Mouse (Mus musculus) spleen, embryonic (tissue): ENCODE data around the gene Vps11.
"Not testable (repeated sequence)": the region's sequence is repeated elsewhere in the genome, so short reads cannot be mapped to it uniquely, and the experiment has no call there.

ENCODE experiments used
- CTCF ChIA-PET: fragments of 350-600 bp; sonication (Branson Sonifier 250); formaldehyde crosslinking; loops from one replicate; lab custom pipeline; 2022; lab: Charles Lee

Vps11 gene

GRCm38 (mm10) chr9:44318076-44318825 lies 43.2 kb downstream of the Vps11 start:
- CTCF ChIA-PET = interaction anchor here (0.5 kb wide), 1 partner anchor 176 kb away, joined by 11 read pairs; no protein-coding TSS in a partner anchor

DNA sequence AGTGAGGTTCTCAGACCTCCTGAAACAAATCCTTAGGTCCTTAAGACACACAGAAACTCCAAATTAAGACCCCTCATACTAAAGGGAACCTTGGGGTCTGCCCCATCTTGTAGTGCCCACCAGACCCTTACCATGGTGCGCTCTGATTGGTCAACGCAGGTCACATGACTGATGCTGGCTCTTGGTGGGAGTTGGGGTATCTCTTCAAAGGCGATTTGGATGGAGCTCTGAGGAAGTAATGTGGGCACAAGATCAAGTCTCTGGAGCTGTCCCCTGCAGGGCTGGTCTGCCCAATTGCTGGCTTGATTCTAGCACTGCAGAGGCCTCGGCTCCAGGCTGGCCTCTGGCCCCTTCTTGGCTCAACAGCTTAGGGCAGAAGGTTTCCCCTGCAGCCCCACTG lies 44.0 kb downstream of the Vps11 start:
- CTCF ChIA-PET = interaction anchor here (0.7 kb wide), 1 partner anchor 50 kb away, joined by 4 read pairs; no protein-coding TSS in a partner anchor

- CTCF ChIA-PET = no interaction called here
These were observed 46.6 kb downstream of the Vps11 start for GRCm38 (mm10) chr9:44314910-44315309.

GRCm38 (mm10) chr9:44314257-44314547 lies 47.3 kb downstream of the Vps11 start:
- CTCF ChIA-PET = no interaction called here

DNA sequence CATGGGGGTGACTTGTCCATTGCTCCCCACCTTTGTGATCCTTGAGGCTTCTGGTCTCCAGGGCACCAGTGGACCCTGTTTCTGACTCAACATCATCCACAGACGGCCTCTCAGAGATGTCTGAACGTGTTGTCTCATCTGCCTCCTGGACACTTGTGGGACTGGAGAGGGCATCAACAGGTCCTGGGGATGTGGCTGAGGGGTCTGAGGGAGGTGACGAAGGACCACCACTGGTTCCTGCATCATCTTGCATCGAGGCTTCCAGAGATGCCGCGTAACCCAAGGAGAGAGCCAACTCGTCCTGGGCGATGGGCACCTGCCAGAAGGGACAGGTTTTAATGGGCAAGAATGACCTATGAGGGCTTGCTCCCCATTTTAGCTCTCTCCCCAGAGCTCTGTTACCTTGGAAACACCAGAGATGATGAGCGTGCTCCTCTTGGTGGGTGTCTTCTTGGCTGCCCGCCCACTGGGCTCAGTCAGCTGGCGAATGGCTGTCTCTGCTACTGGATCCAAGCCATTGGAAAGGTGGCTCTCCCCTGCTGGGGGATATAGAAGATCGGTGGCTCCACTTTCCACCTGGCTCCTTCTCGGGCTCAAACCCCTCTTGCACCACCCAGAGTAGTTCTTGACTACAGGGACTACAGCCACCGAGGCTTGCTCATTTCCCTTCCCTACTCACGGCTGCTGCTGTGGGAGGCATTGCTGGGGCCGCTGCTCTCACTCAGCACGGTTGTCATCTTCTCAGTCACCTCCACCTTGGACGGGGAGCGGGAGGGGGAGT lies 47.8 kb downstream of the Vps11 start:
- CTCF ChIA-PET = no interaction called here

GRCm38 (mm10) chr9:44311136-44312134 lies 50.0 kb downstream of the Vps11 start:
- CTCF ChIA-PET = no interaction called here

DNA sequence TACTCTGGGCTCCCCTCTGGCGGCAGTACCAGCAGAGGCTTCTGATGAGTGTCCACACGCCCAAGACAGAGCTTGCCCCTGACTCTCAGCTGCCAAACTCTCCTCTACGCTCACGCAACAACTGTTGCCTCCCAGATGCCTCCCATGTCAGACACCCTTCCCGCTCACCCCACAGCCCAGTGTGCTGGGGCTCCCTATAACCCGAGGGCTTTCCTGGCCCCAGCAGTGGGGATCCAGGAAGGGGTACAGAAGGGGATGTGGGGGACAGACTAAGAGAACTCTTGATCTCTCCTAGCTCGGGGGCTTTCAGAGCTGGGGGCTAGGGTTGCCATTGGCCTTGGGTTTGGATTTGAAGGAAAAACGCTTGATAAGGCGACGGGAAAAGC lies 50.7 kb downstream of the Vps11 start:
- CTCF ChIA-PET = no interaction called here

DNA sequence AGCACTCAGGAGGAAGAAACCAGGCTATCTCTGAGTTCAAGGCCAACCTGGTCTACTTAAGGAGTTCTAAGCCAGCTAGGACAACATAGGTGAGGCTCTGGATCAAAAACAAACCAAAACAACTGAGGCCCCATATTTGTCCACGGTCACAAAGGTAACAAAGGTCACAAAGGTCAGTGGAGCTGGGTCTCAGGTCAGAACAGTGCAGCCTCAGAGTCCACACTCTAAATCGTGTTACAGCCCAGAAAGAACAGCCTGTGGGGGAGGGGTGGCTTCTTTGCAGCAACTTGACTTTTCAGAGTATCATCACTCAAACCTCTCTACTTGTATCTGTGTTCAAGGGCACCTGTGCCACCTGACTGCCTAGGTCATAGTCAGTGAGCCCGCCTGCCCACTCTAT lies 51.7 kb downstream of the Vps11 start:
- CTCF ChIA-PET = no interaction called here

- CTCF ChIA-PET = interaction anchor here (0.7 to 0.9 kb wide), 3 partner anchors 15 to 29 kb away, joined by 3 to 4 read pairs (median 4); no protein-coding TSS in a partner anchor
These were observed 54.2 kb downstream of the Vps11 start for GRCm38 (mm10) chr9:44307248-44307647.

DNA sequence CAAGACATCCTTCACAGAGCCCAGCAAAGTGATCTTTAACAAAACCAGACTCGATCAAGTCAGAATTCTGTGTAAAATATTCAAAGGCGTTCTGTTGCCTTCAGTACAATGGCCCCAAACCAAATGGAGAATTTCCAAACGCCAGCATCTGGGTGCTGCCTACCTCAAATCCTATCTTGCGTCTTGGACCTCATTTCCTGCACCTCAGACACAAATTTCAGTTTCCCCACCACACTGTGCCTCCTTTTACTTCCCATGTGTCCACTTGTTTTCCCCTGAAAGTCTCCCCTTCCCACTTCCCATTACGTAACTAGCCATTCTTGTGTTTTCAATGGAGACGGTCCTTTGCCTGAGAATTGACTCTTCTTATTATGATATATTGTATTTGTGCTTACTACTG lies 54.9 kb downstream of the Vps11 start:
- CTCF ChIA-PET = no interaction called here

GRCm38 (mm10) chr9:44305466-44306079 lies 55.9 kb downstream of the Vps11 start, which contains the start of gene Hinfp:
TSS of gene Hinfp (minus strand) at chr9:44305671.
- CTCF ChIA-PET = no interaction called here

GRCm38 (mm10) chr9:44300001-44300400 lies 61.5 kb downstream of the Vps11 start:
- CTCF ChIA-PET = not testable (repeated sequence)
